Mouse (Mus musculus) hindbrain, embryonic 16.5 days (tissue): ENCODE data around the gene Os9. TPM values are rescaled to one million over a fixed set of nuclear protein-coding genes. Genes with fewer than 3 reads are reported as not detected.
"Not testable (repeated sequence)": the region's sequence is repeated elsewhere in the genome, so short reads cannot be mapped to it uniquely, and the experiment has no call there.

Experiments used
- ATAC-seq: fragments of 200-750 bp; cut with Nextera tagmentation; 2 replicates; pipeline ENCODE4 v1.8.0; 2017; ENCODE audit warnings: moderate TSS enrichment, moderate library complexity
- H3K27ac ChIP-seq: fragments of 300-500 bp; sonication (generic); 2 replicates; pipeline ENCODE4 v1.5.1; 2014; ENCODE audit warnings: low read depth, mild to moderate bottlenecking, control low read depth, low read length, moderate library complexity
- H3K27me3 ChIP-seq: fragments of 300-500 bp; sonication (generic); replicated peaks from 2 replicates; pipeline ENCODE4 v1.6.1; 2014; ENCODE audit warnings: low read length; ENCODE audit not compliant: control insufficient read depth, insufficient read depth
- H3K36me3 ChIP-seq: fragments of 300-500 bp; sonication (generic); 2 replicates; pipeline ENCODE4 v1.6.1; 2014; ENCODE audit warnings: mild to moderate bottlenecking, low read length, moderate library complexity, mixed read lengths; ENCODE audit not compliant: control insufficient read depth, insufficient read depth
- H3K4me1 ChIP-seq: fragments of 300-500 bp; sonication (generic); 2 replicates; pipeline ENCODE4 v1.6.1; 2014; ENCODE audit warnings: low read depth, low read length; ENCODE audit not compliant: control insufficient read depth, insufficient read depth
- H3K4me2 ChIP-seq: fragments of 300-500 bp; sonication (generic); 2 replicates; pipeline ENCODE4 v1.6.1; 2014; ENCODE audit warnings: mild to moderate bottlenecking, low read length, control low read depth, moderate library complexity
- H3K4me3 ChIP-seq: fragments of 300-500 bp; sonication (generic); 2 replicates; pipeline ENCODE4 v1.5.1; 2014; ENCODE audit warnings: mild to moderate bottlenecking, low read length, control low read depth, moderate library complexity
- H3K9ac ChIP-seq: fragments of 300-500 bp; sonication (generic); 2 replicates; pipeline ENCODE4 v1.6.1; 2014; ENCODE audit warnings: low read depth, mild to moderate bottlenecking, control low read depth, low read length, moderate library complexity
- H3K9me3 ChIP-seq: fragments of 300-500 bp; sonication (generic); 2 replicates; pipeline ENCODE4 v1.6.1; 2014; ENCODE audit warnings: mild to moderate bottlenecking, low read length, moderate library complexity; ENCODE audit not compliant: control insufficient read depth
- WGBS: fragments of 180-500 bp; shearing (Covaris S2); extraction: QIAGEN DNeasy Blood & Tissue Kit; methylation state at CpG from one replicate; pipeline ENCODE4 v1.1.7; 2014; 5-methylcytosine and 5-hydroxymethylcytosine counted together
- polyA plus RNA-seq: library from polyadenylated mRNA; unstranded; fragments of >200 nt; fragmentation: Nextera tagmentation; extraction: Ambion mirVana; gene quantifications from 2 replicates; pipeline ENCODE4 v1.2.1, GENCODE M21; 2015

Os9 gene
- polyA plus RNA-seq, 1 experiment from 2014 or later: 135 TPM

DNA sequence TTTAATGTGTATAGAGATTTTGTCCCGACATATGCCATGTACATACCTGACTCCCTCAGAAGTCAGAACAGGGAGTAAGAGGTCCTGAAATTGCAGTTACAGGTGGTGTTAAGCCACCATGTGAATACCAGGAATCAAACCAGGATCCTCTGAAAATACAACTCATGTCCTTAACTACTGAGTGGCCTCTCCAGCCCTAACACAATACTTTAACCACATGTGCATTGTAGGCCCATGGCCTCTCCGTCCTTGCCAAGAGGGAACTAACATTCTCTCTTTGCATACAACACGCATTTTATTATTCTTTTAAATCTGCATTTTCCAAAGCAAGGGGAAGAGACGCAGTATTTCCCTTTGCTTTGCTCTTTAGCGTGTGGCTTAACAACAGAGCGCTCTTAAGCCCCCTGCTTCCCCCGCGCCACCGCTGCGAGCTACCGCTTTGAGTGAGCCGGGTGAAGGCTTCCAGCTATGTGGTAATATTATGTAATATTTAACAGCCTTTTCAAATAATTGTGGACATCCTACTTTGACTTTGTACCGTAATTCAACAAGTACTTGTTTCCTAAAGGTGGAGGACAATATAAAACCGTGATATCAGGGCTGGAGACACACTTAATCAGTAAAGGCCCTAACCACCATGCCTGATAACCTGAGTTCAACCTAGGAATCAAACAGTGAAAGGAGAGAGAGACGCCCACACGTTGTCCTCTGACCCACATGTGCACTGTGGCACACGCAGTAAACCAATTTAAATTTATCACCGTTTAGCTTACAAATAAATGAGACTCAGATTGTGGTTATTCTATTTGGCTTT, 17.6 kb upstream of the Os9 start:
- H3K9ac ChIP-seq: no peak overlapping the region
- no peak overlapping the region for H3K4me2 ChIP-seq
- no peaks in the 10 kb centered on the region for H3K36me3 ChIP-seq
- no peaks in the 10 kb centered on the region for H3K4me1 ChIP-seq
- WGBS: 86% methylated on average over 18 of the region's 18 CpGs
- ATAC-seq: no peak
- no peak overlapping the region for H3K27ac ChIP-seq
- H3K4me3 ChIP-seq: no peak overlapping the region
- no peaks in the 10 kb centered on the region for H3K27me3 ChIP-seq
- H3K9me3 ChIP-seq: no peaks in the 10 kb centered on the region

DNA sequence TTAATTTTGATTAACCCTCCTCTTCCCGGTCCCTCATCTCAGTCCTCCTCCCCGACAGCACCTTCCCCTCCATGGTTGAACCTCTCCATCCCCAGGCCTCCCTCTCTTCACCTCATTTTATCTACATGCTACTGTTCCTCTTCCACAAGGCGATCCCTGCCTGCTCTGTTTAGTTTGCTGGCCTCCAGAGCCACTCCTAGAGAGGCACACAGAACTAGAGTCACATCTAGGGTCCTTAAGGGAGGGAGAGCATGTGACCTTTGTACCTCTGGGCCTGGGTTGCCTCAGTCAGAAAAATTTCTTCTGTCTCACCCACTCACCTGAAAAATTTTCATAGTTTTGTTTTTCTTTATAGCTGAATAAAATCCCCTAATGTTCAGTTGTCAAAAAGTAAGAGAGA, 17.0 kb upstream of the Os9 start:
- Histone ChIP-seq H3K4me1 (no peaks in the 10 kb centered on the region), H3K4me3 (no peak overlapping the region), H3K27ac (no peak overlapping the region), H3K4me2 (no peak overlapping the region), H3K9me3 (no peaks in the 10 kb centered on the region), H3K27me3 (no peaks in the 10 kb centered on the region), H3K9ac (no peak overlapping the region), H3K36me3 (no peaks in the 10 kb centered on the region)
- ATAC-seq: no peak
- WGBS: 89% methylated on average over 3 of the region's 3 CpGs

DNA sequence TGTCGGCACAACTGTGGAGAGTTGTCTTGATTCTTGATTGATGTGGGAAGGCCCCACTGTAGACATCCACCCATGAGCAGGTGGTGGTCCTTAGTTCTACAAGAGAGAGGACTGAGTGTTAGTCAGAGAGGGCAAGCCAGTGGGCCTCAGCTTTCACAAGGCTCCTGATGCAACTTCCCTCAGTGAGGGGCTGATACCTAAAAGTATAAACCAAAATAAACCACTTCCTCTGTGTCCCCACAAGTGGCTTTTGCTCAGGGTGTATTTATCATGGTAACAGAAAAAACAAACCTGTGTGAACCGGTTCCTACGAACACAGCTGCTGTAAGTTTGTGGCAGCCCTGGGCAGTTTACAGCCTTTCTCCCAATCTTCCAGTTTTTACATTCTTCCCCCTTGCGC, 15.6 kb upstream of the Os9 start:
- no peaks in the 10 kb centered on the region for H3K9me3 ChIP-seq
- H3K27ac ChIP-seq: no peak overlapping the region
- ATAC-seq: no peak
- H3K27me3 ChIP-seq: no peaks in the 10 kb centered on the region
- 88% methylated on average over 4 of the region's 4 CpGs for WGBS
- H3K9ac ChIP-seq: no peak overlapping the region
- H3K4me2 ChIP-seq: no peak overlapping the region
- no peaks in the 10 kb centered on the region for H3K4me1 ChIP-seq
- H3K4me3 ChIP-seq: no peak overlapping the region
- H3K36me3 ChIP-seq: no peaks in the 10 kb centered on the region

DNA sequence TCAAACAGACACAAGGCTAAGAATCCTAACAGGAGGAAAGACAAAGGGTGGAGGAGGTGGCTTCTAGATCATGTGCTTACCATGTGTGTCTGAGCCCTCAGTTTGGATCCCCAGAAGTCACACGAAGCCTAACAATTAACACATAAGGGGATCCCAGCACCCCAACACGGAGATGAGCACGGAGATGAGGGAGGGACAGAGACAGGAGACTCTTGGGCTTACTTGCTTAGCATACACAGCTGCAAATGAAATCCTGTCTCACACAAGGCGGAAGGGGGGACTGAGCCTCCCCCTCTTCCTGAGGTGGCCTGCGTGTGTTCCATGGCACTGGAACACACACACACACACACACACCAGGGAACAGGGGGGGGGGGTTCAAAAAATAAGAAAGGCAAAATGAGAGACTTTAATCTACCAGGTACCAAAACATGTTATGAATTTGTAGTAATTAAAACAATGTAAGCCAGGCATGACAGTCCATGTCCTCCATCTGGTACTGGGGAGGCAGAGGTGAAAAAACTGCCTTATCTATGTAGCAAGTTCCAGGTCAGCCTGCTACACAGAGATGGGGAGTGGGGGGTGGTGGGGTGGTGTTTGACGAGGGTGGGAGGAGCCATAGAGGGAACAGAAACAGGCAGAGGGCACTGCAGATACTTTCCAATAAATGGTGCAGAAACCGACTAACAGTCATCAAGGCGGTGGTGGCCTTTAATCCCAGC, 14.3 kb upstream of the Os9 start:
- no peak overlapping the region for H3K27ac ChIP-seq
- H3K4me3 ChIP-seq: no peak overlapping the region
- no peak overlapping the region for H3K9ac ChIP-seq
- no peaks in the 10 kb centered on the region for H3K4me1 ChIP-seq
- H3K9me3 ChIP-seq: no peaks in the 10 kb centered on the region
- no peaks in the 10 kb centered on the region for H3K27me3 ChIP-seq
- H3K36me3 ChIP-seq: no peaks in the 10 kb centered on the region
- 58% methylated on average over 8 of the region's 8 CpGs for WGBS
- H3K4me2 ChIP-seq: no peak overlapping the region
- ATAC-seq: no peak

DNA sequence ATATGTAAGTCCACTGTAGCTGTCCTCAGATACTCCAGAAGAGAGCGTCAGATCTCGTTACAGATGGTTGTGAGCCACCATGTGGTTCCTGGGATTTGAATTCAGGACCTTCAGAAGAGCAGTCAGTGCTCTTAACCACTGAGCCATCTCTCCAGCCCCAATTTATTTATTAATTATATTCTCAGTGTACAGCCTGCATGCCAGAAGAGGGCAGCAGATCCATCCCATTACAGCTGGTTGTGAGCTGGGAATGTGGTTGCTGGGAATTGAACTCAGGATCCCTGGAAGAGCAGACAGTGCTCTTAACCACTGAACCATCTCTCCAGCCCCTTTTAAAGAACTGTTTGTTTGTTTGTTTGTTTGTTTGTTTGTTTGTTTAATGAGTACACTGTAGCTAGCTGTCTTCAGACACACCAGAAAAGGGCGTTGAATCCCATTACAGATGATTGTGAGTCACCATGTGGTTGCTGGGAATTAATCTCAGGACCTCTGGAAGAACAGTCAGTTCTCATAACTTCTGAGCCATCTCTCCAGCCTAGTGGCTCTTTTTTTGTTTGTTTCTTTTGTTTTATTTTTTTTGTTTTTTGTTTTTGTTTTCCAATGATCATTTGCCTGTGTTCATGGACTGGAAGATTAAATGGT, 13.6 kb upstream of the Os9 start:
- ATAC-seq, H3K27me3 ChIP-seq, H3K27ac ChIP-seq, H3K36me3 ChIP-seq, H3K9ac ChIP-seq, H3K9me3 ChIP-seq, H3K4me3 ChIP-seq, H3K4me1 ChIP-seq, H3K4me2 ChIP-seq: not testable (repeated sequence)
- WGBS: 86% methylated on average over 3 of the region's 3 CpGs

DNA sequence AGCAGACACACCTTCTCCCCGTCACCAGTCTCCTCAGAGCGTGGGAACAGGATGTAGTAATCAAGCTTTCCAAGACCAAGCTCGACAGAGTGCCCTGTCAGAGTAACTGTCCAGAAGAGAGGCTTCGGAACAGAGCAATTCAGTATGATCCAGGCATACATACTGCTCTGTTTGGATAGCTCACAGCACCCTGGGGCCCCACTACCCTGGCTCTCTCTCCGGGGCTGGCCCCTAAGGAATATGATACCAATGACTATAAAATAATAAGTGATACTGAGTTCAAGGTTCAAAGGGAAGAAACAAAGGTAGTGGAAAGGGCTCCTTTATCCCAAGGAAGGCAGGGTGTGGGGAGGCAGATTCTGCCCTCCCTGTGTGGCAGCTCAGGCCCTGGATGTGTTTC, 11.5 kb upstream of the Os9 start:
- 66% methylated on average over 5 of the region's 5 CpGs for WGBS
- Histone ChIP-seq H3K4me1 (no peaks in the 10 kb centered on the region), H3K4me3 (no peak overlapping the region), H3K27ac (no peak overlapping the region), H3K9ac (no peak overlapping the region), H3K36me3 (no peaks in the 10 kb centered on the region), H3K4me2 (no peak overlapping the region), H3K9me3 (no peaks in the 10 kb centered on the region), H3K27me3 (no peaks in the 10 kb centered on the region)
- ATAC-seq: no peak

DNA sequence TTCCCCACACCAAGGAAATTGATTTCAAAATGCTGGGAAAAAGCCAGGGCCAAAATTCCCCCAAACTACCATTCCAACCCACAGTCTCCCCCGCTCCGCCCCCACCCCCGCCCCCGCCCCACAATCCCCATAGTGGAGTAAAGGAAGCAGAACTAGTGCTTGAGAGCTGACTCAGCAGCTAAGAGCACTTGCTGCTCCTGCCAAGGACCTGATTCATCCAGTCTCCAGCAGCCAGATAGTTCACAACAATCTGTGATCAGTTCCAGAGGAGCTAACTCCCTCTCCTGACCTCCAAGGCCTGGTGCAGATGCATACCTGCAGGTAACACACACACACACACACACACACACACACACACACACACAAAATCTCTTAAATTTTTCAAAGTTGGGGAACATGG, 8.5 kb upstream of the Os9 start:
- no peaks in the 10 kb centered on the region for H3K4me1 ChIP-seq
- no peak overlapping the region for H3K4me3 ChIP-seq
- H3K9ac ChIP-seq: no peak overlapping the region
- ATAC-seq: no peak
- H3K36me3 ChIP-seq: no peaks in the 10 kb centered on the region
- H3K9me3 ChIP-seq: no peaks in the 10 kb centered on the region
- H3K27me3 ChIP-seq: no peaks in the 10 kb centered on the region
- H3K4me2 ChIP-seq: no peak overlapping the region
- H3K27ac ChIP-seq: no peak overlapping the region
- 75% methylated on average over 4 of the region's 4 CpGs for WGBS

DNA sequence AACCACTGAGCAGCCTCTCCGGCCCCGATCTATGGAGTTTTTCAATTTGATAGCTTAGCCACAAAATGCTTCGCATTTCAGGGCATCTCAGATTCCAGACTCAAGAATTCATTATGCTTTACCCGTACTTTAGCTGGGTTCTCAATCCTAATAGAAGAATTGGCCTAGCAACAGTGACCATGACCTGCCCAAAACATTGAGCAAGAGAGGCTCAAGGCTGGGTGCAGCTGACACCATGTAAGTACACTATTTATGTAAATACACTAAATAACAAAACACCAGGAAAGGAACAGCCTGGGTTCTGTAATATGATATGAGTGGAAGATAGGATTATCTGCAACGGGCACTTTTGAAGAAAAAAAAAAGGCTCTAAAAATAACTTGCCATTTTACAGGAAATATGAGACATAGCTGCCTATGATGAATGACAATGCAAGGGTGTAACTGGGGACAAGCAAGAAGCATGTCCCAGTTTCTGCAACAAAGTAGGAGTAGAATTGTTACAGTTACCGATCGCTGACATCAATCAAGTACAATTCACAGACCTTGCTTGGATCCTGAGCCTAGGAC, 6.9 kb upstream of the Os9 start:
- H3K9me3 ChIP-seq: no peaks in the 10 kb centered on the region
- no peak overlapping the region for H3K4me2 ChIP-seq
- H3K27ac ChIP-seq: no peak overlapping the region
- H3K27me3 ChIP-seq: no peaks in the 10 kb centered on the region
- no peak overlapping the region for H3K4me3 ChIP-seq
- ATAC-seq: no peak
- no peaks in the 10 kb centered on the region for H3K36me3 ChIP-seq
- H3K4me1 ChIP-seq: peaks cover 6% of the 10 kb centered on the region
- no peak overlapping the region for H3K9ac ChIP-seq
- 87% methylated on average over 7 of the region's 7 CpGs for WGBS

DNA sequence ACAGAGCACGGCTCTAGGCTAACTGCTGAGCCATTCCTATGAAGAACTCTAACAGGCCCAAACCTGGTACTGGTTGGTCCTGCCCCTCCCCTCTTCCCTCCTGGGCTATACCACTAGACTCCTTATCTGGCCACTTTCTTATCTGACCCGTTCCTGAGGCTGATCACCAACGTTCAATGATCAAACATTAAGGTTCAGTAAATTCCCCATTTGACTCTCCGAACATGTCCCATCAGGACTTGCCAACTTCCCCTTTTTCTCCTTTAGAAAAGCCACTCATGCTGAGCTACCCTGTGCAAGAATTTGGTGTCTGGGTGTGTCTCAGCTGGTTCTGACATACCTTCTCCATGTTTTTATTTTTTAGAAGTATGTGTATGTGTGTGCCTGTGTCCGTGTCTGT, 5.6 kb upstream of the Os9 start:
- Histone ChIP-seq H3K27ac (no peak overlapping the region), H3K4me1 (peaks cover 9% of the 10 kb centered on the region), H3K4me3 (no peak overlapping the region), H3K9me3 (no peaks in the 10 kb centered on the region), H3K9ac (no peak overlapping the region), H3K4me2 (no peak overlapping the region), H3K36me3 (no peaks in the 10 kb centered on the region), H3K27me3 (no peaks in the 10 kb centered on the region)
- ATAC-seq: no peak
- WGBS: 90% methylated on average over 5 of the region's 5 CpGs
